Mouse (Mus musculus): ENCODE results near the gene Rhox13.

- TF ChIP-seq GATA1 (IDR thresholded peaks at IDR 0.05; ENCODE audit: borderline replicate concordance, low read length) (no peak), FLI1 (IDR thresholded peaks at IDR 0.05; ENCODE audit: low read length) (no peak)
Measured at GRCm38 (mm10) chrX:38110807-38111206, 10.2 kb upstream of the Rhox13 start, which contains the start of gene Rhox12.
